Mouse (Mus musculus): ENCODE results near the gene Pde1c. TPM values are rescaled to one million over a fixed set of nuclear protein-coding genes. Genes with fewer than 3 reads are reported as not detected.

Gene Pde1c
- total RNA-seq, 2 experiments from 2014 or later, result 0.85 to 2.1 TPM

- ATAC-seq (replicated peaks; ENCODE audit: low FRiP score, poor library complexity, severe bottlenecking), result no peak
These were observed 223.8 kb downstream of the Pde1c start for GRCm38 (mm10) chr6:56345082-56345481.

DNA sequence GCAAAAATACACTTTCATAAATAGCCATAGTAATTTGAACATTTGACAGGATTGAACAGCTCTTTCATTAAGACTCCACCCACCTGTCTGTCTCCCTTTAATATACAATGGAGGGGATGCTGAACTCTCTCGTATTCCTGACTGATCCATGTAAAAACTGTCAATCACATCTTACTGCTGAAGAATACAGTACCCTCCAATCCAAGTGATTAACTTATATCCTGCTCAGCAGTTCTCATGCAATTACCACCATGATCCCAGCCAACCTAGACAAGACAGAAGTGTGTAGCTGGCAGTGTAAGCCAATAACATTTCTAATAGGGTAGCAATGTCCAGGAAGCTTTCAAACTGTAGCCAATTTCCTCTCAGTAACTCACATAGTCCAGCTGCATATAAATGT, 226.9 kb downstream of the Pde1c start:
- no peak for ATAC-seq (replicated peaks; ENCODE audit: low FRiP score, poor library complexity, severe bottlenecking)

DNA sequence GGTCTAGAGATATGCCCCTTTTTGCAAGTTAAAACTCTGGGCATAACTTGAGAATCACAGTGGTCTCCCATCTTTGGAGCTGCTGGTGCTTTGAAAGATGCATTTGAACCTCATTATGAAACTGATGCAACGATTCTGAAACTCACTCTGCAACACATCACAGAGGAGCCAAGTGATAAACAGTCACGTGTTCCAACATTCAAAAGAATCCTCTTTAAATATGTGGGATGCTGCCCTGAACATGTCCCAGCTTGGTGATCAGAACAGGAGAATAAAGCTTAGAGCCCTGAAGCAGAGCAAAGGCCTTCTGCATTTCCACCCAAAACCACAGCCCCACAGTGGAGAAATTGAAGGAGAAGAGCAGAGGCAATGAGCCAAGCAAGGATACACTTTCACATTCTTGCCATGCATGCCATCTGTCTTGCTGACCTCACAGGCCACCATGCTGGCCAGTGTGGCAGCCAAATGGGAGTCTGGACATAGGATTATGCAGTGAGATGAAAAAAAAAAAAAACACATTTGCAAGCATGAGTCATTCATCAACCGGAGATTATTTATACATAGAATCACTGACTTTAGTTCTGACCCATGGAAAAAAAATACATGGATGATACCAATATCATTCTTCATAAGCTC, 233.0 kb downstream of the Pde1c start:
- ATAC-seq (replicated peaks; ENCODE audit: low FRiP score, poor library complexity, severe bottlenecking), result no peak

GRCm38 (mm10) chr6:56332149-56332548, 236.8 kb downstream of the Pde1c start:
- no peak for ATAC-seq (replicated peaks; ENCODE audit: low FRiP score, poor library complexity, severe bottlenecking)

GRCm38 (mm10) chr6:56331432-56331831, 237.5 kb downstream of the Pde1c start:
- no peak for ATAC-seq (replicated peaks; ENCODE audit: low FRiP score, poor library complexity, severe bottlenecking)

- ATAC-seq (replicated peaks; ENCODE audit: low FRiP score, poor library complexity, severe bottlenecking), result no peak
These were observed 240.8 kb downstream of the Pde1c start for GRCm38 (mm10) chr6:56328103-56328502.

- ATAC-seq (replicated peaks; ENCODE audit: low FRiP score, poor library complexity, severe bottlenecking), result no peak
These were observed 246.1 kb downstream of the Pde1c start for GRCm38 (mm10) chr6:56322799-56323198.

GRCm38 (mm10) chr6:56310318-56310717, 258.6 kb downstream of the Pde1c start:
- no peak for ATAC-seq (replicated peaks; ENCODE audit: low FRiP score, poor library complexity, severe bottlenecking)

DNA sequence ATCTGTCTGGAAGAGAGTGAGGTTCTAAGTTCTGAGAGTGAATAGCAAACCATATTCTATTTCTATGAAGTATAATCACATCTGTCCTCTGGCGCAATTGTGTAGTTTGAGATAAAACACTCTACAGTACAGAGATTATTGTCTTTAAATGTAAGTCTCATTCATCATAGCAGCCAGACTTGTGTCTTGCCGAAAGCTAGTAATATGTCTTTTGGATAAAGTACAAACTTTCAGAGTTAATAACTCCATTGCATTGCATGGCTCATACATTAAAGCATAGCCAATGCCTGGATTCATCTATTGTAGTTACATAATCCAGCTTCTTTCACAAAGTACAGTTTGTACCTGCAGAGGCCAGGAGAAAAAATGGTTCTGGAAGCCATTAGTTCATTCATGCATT, 262.8 kb downstream of the Pde1c start:
- ATAC-seq (replicated peaks; ENCODE audit: low FRiP score, poor library complexity, severe bottlenecking), result no peak

- no peak for ATAC-seq (replicated peaks; ENCODE audit: low FRiP score, poor library complexity, severe bottlenecking)
These were observed 276.7 kb downstream of the Pde1c start for GRCm38 (mm10) chr6:56292176-56292575.

DNA sequence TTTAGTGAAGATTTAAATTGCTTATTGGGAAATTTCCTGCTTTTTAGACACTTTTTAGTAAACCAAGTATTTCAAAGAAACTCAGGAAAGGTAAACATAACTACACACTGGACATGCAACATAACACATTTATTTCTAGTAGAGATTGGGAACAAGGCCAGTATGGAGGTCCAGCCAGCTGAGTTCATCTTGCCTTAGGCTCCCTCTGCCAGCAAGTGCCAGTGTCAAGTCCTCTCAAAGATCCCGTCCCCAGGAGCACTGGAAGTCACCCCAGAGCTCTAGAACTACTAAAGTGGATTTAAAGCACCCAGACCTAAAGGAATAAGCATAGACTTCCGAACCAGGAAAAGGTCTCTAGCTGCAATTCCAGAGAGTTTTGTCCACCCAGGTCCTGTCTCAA, 279.6 kb downstream of the Pde1c start:
- ATAC-seq (replicated peaks; ENCODE audit: low FRiP score, poor library complexity, severe bottlenecking), result no peak

DNA sequence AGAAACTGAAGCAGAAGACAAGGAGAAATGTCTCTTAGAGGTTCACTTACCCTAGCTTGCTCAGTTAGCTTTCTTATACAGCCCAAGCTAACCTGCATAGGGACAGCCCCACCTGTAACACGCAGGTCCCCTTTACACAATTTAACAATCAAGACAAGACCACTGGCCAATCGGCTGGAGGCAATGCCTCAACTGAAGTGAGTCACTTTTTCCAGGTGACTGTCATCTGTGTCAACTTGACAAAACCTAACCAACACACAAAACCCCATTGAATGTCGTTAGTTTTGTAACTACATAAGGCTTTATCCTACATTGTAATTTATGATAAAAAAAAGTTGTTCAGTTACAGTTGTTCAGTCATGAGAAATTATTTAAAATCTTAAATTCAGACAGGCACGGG, 284.1 kb downstream of the Pde1c start:
- no peak for ATAC-seq (replicated peaks; ENCODE audit: low FRiP score, poor library complexity, severe bottlenecking)

DNA sequence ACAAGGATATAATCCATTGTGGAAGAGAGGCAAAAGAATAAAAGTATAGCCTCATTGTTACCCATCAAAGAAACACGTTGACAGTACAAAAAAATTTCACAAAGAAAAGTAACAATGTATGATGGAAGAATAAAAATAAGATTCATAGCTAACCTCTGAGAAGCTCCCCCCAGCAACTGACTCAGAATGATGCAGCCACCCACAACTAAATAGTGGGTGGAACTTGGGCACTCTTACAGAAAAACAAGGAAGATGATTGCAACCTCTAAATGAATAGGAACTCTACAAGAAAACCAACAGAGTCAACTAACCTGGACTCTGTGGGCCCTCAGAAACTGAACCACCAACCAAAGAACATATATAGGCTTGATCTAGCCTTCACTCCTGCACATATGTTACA, 293.4 kb downstream of the Pde1c start:
- no peak for ATAC-seq (replicated peaks; ENCODE audit: low FRiP score, poor library complexity, severe bottlenecking)

DNA sequence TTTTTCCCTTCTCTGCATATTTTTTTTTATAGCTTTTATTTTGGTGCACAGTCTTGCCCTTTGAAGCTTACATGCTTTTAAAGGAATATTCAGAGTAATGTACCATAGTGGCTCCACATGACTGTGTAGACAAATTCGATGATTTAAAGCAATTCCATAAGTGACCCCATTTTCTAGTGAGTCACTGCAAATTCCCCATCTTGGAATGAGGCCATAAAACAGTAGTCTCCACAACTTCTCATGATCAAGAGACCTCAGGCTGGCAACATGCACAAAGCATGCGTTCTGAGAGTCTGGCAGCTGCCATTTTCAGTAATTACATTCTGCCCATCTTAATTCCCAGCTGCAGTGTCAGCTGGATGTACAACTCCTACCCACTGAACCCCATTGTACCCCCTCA, 297.2 kb downstream of the Pde1c start:
- ATAC-seq (replicated peaks; ENCODE audit: low FRiP score, poor library complexity, severe bottlenecking), result no peak

- no peak for ATAC-seq (replicated peaks; ENCODE audit: low FRiP score, poor library complexity, severe bottlenecking)
These were observed 304.4 kb downstream of the Pde1c start for GRCm38 (mm10) chr6:56264509-56264908.

GRCm38 (mm10) chr6:56260118-56260517, 308.8 kb downstream of the Pde1c start:
- peak; percentile 52; the same call in 1 of the 2 replicates for ATAC-seq (replicated peaks; ENCODE audit: low FRiP score, poor library complexity, severe bottlenecking)

DNA sequence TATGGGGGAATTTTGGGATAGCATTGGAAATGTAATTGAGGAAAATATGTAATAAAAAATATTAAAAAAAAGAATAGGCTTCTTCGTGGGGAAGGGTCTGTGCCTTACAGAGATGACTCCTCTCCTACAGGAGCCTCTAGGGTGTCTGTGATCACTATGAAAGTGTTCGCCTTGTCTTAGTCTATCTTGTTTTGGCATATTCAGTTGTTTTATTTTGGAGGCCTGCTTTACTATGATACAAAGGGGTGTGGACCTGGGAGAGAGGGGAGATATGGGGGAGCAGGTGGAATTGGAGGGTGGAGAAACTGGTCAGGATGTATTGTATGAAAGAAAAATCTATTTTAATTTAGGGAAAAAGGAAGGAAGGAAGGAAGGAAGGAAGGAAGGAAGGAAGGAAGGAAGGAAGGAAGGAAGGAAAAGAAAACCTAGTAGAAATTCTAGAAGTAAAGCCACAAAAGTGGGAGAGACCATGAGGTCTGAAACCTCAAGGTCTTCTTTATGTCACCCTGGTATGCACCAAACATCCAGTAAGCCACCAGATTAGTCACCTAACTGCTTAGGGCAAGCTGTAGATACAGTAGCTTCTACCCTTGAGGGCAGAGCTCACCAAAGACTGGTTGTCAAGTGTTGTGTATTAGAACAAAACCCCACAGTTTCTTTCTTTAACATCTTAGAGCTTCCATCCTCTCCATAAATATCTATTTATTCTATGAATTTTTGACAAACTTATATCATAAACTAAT, 311.2 kb downstream of the Pde1c start:
- no peak for ATAC-seq (replicated peaks; ENCODE audit: low FRiP score, poor library complexity, severe bottlenecking)

- no peak for ATAC-seq (replicated peaks; ENCODE audit: low FRiP score, poor library complexity, severe bottlenecking)
These were observed 318.8 kb downstream of the Pde1c start for GRCm38 (mm10) chr6:56250091-56250490.

- no peak for ATAC-seq (replicated peaks; ENCODE audit: low FRiP score, poor library complexity, severe bottlenecking)
These were observed 377.3 kb downstream of the Pde1c start for GRCm38 (mm10) chr6:56191426-56192140.

GRCm38 (mm10) chr6:56176485-56176884, 392.4 kb downstream of the Pde1c start:
- no peak for ATAC-seq (replicated peaks; ENCODE audit: low FRiP score, poor library complexity, severe bottlenecking)

DNA sequence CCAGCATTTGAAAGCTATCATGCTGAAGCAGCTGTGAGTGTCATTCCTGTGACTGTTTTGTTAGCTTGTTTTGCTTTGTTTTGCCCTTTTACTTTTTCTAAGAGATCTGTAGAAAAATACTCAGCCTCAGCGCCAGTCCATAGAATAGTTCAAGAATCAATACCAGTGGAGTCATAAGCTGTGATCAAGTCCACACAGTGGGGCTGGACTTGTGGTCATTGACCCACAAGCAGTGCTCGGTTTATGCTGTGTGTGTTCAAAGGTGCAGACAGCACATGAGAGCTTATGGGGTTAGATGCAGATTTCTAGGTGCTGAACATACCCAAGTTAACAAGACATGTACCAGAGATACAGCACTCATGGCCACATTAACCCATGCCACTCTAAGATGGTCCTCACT, 396.7 kb downstream of the Pde1c start:
- no peak for ATAC-seq (replicated peaks; ENCODE audit: low FRiP score, poor library complexity, severe bottlenecking)

Measured in erythroblast, adult 5-6 weeks (primary cell).